Mouse (Mus musculus) ES-Bruce4 (cell line): ENCODE measurements around the gene P2ry10. TPM values are rescaled to one million over a fixed set of nuclear protein-coding genes. Genes with fewer than 3 reads are reported as not detected.
"Not testable (repeated sequence)": the region's sequence is repeated elsewhere in the genome, so short reads cannot be mapped to it uniquely, and the experiment has no call there.

Experiments used
- H3K27ac ChIP-seq: 2 replicates; pipeline ENCODE4 v1.5.1; 2012; ENCODE audit warnings: low read length, inconsistent platforms; ENCODE audit not compliant: insufficient read depth
- H3K27me3 ChIP-seq: 2 replicates; pipeline ENCODE4 v1.6.1; 2012; ENCODE audit warnings: mild to moderate bottlenecking, low read length, inconsistent platforms; ENCODE audit not compliant: control insufficient read depth, poor library complexity, insufficient read depth, severe bottlenecking
- H3K36me3 ChIP-seq: 2 replicates; pipeline ENCODE4 v1.6.1; 2012; ENCODE audit warnings: inconsistent platforms, mild to moderate bottlenecking, low read length, moderate library complexity; ENCODE audit not compliant: control insufficient read depth, poor library complexity, insufficient read depth, severe bottlenecking
- H3K4me1 ChIP-seq: one replicate; pipeline ENCODE4 v1.8.1; 2011; ENCODE audit warnings: low read length; ENCODE audit not compliant: control insufficient read depth, insufficient read depth
- H3K4me3 ChIP-seq: 2 replicates; pipeline ENCODE4 v1.5.1; 2011; ENCODE audit warnings: low read depth, mild to moderate bottlenecking, low read length
- H3K9ac ChIP-seq: 2 replicates; pipeline ENCODE4 v1.6.1; 2012; ENCODE audit warnings: low read depth, mild to moderate bottlenecking, inconsistent platforms; ENCODE audit not compliant: poor library complexity, severe bottlenecking
- H3K9me3 ChIP-seq: replicated peaks from 2 replicates; pipeline ENCODE4 v1.6.1; 2012; ENCODE audit warnings: mild to moderate bottlenecking, low read length, inconsistent platforms; ENCODE audit not compliant: control insufficient read depth, poor library complexity, insufficient read depth, severe bottlenecking
- CTCF ChIP-seq: IDR thresholded peaks from one replicate; pipeline ENCODE4 v1.8.1; 2011; ENCODE audit warnings: low read depth, low read length
- EP300 ChIP-seq: IDR thresholded peaks from 2 replicates; pipeline ENCODE4 v1.6.1; 2011; ENCODE audit warnings: low read depth, low read length; ENCODE audit not compliant: insufficient read depth
- POLR2A ChIP-seq: IDR thresholded peaks from one replicate; pipeline ENCODE4 v1.8.1; 2011; ENCODE audit warnings: low read length; ENCODE audit not compliant: insufficient read depth
- polyA plus RNA-seq: library from polyadenylated mRNA; stranded (reverse); fragments of >200 nt; gene quantifications from 2 replicates; pipeline ENCODE4 v1.2.4, GENCODE M21; 2011; ENCODE audit warnings: low read depth; ENCODE audit not compliant: missing spikeins, insufficient read depth, insufficient read length

Gene P2ry10
- polyA plus RNA-seq: not detected in 2 replicates

- H3K9me3 ChIP-seq: no peaks in the 10 kb centered on the region
- no peak within 1 kb of the TSS for H3K9ac ChIP-seq
- H3K4me3 ChIP-seq: no peak within 1 kb of the TSS
- no peaks in the 10 kb centered on the region for H3K4me1 ChIP-seq
- TF ChIP-seq POLR2A (no peak), EP300 (no peak), CTCF (no peak)
- H3K36me3 ChIP-seq: no peaks in the 10 kb centered on the region
- no peaks in the 10 kb centered on the region for H3K27me3 ChIP-seq
- no peak within 1 kb of the TSS for H3K27ac ChIP-seq
Observed at GRCm38 (mm10) chrX:107088177-107088576, at the start of gene P2ry10. TSS of gene P2ry10 (plus strand) at chrX:107088492.

GRCm38 (mm10) chrX:107039146-107039545 is 49.1 kb upstream of the P2ry10 start:
- no peaks in the 10 kb centered on the region for H3K27me3 ChIP-seq
- no peaks in the 10 kb centered on the region for H3K4me1 ChIP-seq
- H3K9me3 ChIP-seq: no peaks in the 10 kb centered on the region
- no peak for TF ChIP-seq EP300
- TF ChIP-seq POLR2A: no peak
- no peak for TF ChIP-seq CTCF
- H3K4me3 ChIP-seq: no peak overlapping the region
- H3K9ac ChIP-seq: no peak overlapping the region
- no peaks in the 10 kb centered on the region for H3K36me3 ChIP-seq
- no peak overlapping the region for H3K27ac ChIP-seq

- Histone ChIP-seq H3K27ac (no peak overlapping the region), H3K4me3 (no peak overlapping the region), H3K9me3 (no peaks in the 10 kb centered on the region), H3K27me3 (no peaks in the 10 kb centered on the region), H3K4me1 (no peaks in the 10 kb centered on the region), H3K9ac (no peak overlapping the region), H3K36me3 (no peaks in the 10 kb centered on the region)
- TF ChIP-seq POLR2A (no peak), EP300 (no peak), CTCF (no peak)
Observed at GRCm38 (mm10) chrX:107039635-107040034, 48.7 kb upstream of the P2ry10 start.

- no peaks in the 10 kb centered on the region for H3K36me3 ChIP-seq
- H3K27me3 ChIP-seq: no peaks in the 10 kb centered on the region
- no peak for TF ChIP-seq CTCF
- no peak for TF ChIP-seq POLR2A
- H3K4me1 ChIP-seq: no peaks in the 10 kb centered on the region
- H3K27ac ChIP-seq: no peak overlapping the region
- no peak overlapping the region for H3K9ac ChIP-seq
- H3K9me3 ChIP-seq: no peaks in the 10 kb centered on the region
- H3K4me3 ChIP-seq: no peak overlapping the region
Observed at GRCm38 (mm10) chrX:107042367-107042766, 45.9 kb upstream of the P2ry10 start.

DNA sequence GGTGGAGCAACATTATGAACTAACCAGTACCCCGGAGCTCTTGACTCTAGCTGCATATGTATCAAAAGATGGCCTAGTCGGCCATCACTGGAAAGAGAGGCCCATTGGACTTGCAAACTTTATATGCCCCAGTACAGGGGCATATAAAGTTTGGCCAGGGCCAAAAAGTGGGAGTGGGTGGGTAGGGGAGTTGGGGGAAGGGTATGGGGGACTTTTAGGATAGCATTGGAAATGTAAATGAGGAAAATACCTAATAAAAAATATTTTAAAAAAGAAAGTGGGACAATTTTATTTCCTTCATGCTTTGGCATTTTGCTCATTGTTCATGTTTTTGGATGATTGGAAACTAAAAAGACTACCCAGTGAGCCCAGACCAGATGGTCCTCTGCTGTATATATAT is 4.9 kb upstream of the P2ry10 start:
- H3K9me3 ChIP-seq, H3K27me3 ChIP-seq: not testable (repeated sequence)

DNA sequence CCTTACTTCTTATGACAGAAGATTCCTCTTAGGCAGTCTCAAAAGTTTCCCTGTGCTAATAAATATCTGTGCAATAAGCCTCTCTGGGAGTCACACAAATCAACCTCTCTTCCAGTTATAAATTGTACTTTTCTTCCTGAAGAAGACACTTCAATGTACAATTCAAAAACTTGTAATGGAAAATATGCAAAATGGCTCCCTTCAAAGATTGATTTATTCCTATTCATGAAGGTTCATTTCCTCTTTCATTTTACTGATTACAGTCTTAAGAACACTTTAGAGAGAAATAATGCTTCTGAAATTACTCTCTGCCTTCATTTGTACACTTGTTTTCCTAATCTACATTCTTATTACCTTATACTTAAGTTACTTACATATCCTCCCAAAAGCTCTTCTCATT is 4.0 kb upstream of the P2ry10 start:
- Histone ChIP-seq H3K4me1 (no peaks in the 10 kb centered on the region), H3K9ac (no peak overlapping the region), H3K36me3 (no peaks in the 10 kb centered on the region), H3K27me3 (no peaks in the 10 kb centered on the region), H3K9me3 (no peaks in the 10 kb centered on the region), H3K27ac (no peak overlapping the region), H3K4me3 (no peak overlapping the region)
- no peak for TF ChIP-seq EP300
- no peak for TF ChIP-seq POLR2A
- no peak for TF ChIP-seq CTCF

More for the DNA sequence above, 4.9 kb upstream of the P2ry10 start:
- H3K27ac ChIP-seq, H3K4me1 ChIP-seq, H3K9ac ChIP-seq, H3K36me3 ChIP-seq, H3K4me3 ChIP-seq: not testable (repeated sequence)
